Mouse (Mus musculus) layer of hippocampus, postnatal 36 days (tissue): ENCODE data around the gene Tmem132d. TPM values are rescaled to one million over a fixed set of nuclear protein-coding genes. Genes with fewer than 3 reads are reported as not detected.

Experiments
- DNase-seq, 2 experiments: peaks; one replicate each; pipeline ENCODE4 v3.0.0; 2022
- total RNA-seq, 2 experiments: library from RNA; stranded (reverse); gene quantifications; 2 replicates each; pipeline ENCODE4 v1.2.3; 2021

Gene Tmem132d
- total RNA-seq, 2 experiments from 2014 or later: 14.6 to 20.2 TPM

GRCm38 (mm10) chr5:127924106-127924505, 508.8 kb downstream of the Tmem132d start:
- no peak for DNase-seq

DNA sequence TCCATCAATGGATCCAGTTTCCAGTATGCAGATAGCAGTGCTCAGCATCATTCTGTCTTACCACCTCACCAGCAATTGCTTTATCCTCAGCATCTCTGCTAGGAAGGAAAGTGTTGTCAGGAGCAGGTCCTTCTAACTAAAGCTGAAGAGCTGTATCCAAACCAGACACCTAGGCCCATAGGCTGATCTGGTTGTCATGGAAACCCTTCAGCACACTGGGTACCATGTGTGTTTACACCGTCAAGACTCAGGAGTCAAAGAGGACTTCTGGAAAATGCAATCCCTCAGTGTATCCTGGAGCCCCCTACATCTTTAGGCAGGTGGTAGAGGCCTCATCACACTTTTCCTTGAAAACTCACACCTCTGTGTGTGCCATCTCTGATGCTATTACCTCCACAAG, 513.7 kb downstream of the Tmem132d start:
- DNase-seq: no peak

GRCm38 (mm10) chr5:127918376-127918775, 514.5 kb downstream of the Tmem132d start:
- no peak for DNase-seq

DNA sequence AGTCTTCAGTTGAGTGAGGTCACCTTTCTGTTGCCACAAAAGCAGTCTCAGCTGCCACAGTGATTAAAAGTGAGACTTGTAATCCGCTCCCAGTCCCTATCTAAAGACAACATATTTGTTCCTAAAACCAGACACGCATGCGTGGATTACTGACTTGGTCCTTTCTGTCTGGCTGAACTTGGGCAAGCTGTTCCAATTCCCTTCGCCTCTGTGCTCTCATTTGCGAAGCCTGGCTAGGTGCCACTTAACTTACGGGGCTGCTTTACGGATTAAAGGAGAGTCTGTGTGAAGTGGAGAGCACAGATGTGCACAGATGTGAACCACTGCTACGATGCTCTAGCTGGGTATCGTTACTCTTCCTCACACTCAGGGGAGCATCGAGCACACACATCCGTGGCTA, 518.7 kb downstream of the Tmem132d start:
- no peak for DNase-seq

DNA sequence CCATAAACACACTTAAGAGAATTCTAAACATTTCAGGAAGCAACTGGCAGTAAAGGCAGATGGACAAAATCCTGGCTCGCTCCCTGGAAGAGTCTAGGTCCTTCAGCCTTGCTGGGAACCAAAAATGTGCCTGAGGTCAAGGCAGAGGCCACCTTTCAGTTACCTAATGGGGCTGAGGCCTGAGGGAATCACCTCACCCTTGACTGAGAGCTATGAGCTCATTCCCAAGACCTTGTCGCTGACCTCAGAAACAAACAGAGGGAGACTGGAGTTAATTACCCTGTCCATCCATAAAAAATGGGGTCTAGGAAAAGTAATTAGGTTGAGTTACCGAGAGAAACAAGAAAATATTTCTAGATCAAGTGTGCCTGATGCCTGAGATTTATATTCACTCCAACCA, 521.3 kb downstream of the Tmem132d start:
- no peak for DNase-seq

GRCm38 (mm10) chr5:127910356-127910755, 522.5 kb downstream of the Tmem132d start:
- no peak for DNase-seq

DNA sequence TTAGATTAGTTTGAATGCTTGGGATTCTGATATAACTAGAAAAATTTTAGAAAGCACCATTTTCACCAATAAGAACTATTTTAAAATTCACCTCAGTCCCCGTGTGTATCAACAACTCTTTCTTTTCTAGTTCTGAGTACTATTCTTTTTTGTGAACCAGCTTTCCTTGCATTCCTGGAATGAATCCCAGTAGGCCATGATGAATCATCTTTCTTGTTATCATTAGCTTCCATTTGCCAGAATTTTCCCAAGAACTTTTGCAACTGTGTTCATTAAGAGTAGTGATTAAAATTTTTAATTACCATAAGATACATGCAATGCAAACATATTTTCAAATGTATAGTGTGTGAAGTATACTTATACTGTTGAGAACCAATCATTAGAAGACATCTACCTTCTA, 537.7 kb downstream of the Tmem132d start:
- no peak for DNase-seq

DNA sequence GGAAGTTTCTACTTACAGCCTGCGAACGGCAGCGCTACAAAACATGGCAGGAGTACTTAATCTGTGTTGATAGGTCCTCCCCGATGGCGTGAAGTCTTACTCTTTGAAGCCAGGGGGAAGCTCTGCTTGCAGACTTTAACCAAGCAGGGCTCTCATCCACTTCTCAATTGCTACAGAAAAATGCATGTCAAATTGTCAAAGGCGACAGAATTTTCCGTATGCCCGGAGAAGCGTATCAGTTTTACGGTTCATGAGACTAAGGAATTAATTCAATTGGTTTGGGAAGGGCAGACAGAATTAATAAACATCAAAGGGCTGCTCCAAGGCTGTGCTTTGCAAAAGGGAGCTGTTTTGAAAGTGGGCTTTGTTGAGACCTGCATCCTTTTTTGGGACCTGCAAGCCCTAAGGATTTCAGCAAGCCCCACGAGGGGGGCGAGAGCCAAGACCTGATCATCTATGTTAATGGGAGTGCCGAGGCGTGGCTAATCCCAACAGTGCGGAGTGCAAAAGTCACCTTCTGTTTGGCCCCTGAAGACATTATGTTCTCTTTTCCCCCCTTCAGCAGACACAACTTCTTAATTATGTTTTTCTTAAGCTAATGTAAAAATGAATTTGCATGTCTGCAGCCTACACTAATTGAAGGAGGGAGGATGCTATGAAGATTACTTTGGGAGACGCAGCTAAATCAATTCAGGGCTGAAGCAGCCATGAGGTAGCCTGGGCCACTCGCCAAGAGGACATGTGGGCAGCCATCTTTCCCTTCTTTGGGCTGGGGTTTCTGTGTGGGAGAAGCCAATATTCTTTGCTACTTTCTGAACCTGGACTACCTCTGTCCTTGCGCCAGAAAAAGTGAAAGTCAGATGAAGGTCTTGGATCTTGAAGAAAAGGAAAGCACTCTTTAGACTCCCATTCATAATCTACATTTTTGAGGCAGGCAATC, 547.0 kb downstream of the Tmem132d start:
- DNase-seq: peak in 1 of 2 experiments; percentile 2

- DNase-seq: no peak
Measured at GRCm38 (mm10) chr5:127883021-127883420, 549.9 kb downstream of the Tmem132d start.

DNA sequence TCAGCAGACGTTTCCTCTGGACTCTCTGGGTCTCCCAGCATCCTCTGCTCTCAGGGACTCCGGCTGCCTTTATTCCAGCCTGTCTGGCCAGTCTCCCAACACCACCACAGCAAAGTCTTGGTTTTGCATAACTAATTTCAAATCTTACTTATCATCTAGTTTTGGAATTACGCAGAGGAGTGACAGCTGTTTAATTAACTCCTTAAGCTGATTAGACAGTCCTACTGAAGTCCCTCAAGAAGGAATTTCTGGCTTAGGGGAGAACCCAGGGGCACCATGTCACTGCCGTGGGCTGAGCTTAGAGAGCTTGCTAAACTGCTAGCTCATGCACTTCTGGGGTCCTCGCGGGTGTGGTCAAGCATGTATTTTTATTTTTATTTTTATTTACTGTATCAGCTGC, 558.4 kb downstream of the Tmem132d start:
- DNase-seq: no peak

DNA sequence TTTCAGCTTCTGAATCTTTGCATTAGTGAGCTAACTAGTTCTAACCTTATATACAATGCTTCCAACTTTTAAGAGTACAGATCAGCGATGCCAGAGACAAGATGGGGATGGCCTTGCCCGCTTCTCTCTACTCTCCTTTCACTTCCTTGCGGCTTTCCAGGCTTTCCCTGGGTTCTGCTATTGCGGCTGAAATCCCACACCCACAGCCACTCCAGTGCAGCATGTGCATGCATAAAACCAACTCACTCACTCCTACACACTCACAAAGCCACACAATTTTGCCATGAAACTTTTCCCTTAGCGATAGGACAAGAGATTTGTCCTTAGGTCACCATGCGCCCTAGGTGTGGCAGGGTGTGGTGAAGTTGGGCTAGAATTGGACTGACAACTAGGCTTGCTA, 567.7 kb downstream of the Tmem132d start:
- DNase-seq: no peak

GRCm38 (mm10) chr5:127859719-127860118, 573.2 kb downstream of the Tmem132d start:
- DNase-seq: no peak

GRCm38 (mm10) chr5:127852305-127852704, 580.6 kb downstream of the Tmem132d start:
- DNase-seq: no peak

GRCm38 (mm10) chr5:127831791-127832190, 601.1 kb downstream of the Tmem132d start:
- DNase-seq: no peak

DNA sequence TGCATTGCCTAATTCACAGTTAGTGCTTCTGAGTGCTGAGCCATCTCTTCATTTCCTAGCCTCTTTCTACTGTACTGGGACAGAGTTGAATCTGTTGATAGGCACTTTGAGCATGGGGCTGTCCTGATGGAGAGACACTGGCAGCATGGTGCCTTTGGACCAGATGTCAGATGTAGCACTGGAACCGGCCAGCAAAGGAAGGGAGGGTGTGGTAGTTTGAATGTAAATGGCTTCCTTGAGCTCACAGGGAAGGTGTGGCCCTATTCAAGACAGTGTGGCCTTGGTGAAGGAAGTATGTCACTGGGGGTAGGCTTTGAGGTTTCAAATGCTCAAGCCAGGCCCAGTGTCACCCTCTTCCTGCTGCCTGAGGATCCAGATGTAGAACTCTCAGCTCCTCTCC, 602.0 kb downstream of the Tmem132d start:
- DNase-seq: no peak

DNA sequence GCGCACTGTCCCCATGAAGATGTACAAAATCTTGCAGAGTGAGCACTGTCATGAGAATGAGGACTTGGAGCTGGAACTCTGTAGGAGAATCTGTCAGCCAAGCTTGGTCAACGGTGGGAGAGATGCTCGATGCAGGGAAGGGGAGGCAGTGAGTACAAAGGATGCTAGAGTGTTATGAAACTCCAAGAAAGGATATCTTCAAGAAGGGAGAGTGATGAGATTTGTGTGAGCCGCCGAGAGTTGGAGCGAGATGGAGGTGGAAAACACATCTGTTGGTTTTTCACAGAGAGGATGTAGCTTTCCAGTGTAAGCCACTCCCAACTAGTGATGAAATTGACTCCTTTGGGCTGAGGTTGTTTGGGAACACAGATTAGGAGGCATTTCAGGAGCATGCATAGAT, 604.1 kb downstream of the Tmem132d start:
- DNase-seq: no peak

DNA sequence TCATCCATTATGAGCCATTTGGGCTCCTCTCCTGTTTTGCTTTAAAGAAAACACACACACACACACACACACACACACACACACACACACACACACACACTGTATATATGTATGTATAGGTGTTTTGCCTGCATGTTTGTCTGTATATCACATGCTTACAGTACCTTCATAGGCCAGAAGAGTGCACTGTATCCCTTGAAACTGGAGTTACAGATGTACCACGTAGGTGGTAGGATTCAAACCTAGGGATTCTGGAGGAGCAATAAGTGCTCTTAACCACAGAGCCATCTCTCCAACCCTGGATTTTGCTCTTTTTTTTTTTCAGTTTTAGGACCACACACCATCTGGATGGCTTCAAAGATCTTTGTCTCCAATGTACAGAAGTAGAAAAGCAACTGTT, 610.9 kb downstream of the Tmem132d start:
- no peak for DNase-seq

- DNase-seq: no peak
Measured at GRCm38 (mm10) chr5:127815292-127815691, 617.6 kb downstream of the Tmem132d start.

- DNase-seq: no peak
Measured at GRCm38 (mm10) chr5:127807419-127807818, 625.5 kb downstream of the Tmem132d start.

DNA sequence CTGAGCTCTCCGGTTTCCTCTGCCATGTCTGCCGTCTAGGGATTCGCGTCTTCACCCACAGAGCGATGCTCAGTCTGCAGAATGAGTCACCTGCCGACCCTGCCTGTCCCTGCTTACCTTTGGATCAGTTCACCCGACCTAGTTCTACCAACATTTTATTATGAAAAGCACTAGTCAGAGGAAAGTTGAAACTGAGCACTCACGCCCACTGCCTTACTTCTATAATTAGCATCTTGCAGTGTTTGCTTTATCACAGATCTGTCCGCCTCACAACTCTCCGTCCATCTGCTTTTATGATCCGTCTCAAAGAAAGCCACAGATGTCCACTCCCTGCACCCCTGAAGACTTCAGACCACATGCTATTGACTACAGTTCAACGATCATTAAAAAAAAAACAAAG, 626.0 kb downstream of the Tmem132d start:
- DNase-seq: no peak

DNA sequence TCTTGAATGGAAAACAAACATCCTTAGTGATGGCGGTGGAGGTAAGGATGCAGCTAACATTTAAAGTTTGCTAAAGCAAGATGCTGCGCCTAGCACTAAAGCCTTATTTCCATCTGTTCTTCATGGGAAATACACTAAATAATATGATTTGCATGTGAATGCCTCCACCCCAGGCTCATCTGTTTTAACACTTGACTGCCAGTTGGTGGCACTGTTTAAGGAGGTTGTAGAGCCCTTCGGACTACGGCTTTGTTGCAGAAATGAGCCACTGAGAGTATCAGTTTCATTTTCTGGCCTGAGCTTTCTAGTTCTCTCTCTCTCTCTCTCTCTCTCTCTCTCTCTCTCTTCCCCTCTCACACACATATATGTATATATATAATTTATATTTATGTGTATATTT, 632.0 kb downstream of the Tmem132d start:
- no peak for DNase-seq

DNA sequence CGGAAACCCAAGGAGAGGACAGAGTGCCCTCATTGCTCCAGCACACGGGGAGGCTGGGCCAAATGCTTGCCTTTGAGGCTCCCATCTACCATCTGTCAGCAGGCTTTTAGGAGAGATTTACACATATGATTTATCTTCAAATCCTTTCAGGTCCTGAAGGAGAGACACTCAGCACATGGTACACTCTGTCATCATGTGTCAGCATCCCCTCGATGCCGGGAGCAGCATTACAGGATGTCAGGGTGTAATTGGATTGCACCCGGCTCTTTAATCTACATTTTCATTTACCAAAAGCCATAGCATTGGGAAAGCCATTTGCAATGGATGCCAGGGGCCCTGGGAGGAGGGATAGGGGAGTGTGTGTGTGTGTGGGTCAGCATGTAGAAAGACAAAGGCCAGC, 651.7 kb downstream of the Tmem132d start:
- no peak for DNase-seq

DNA sequence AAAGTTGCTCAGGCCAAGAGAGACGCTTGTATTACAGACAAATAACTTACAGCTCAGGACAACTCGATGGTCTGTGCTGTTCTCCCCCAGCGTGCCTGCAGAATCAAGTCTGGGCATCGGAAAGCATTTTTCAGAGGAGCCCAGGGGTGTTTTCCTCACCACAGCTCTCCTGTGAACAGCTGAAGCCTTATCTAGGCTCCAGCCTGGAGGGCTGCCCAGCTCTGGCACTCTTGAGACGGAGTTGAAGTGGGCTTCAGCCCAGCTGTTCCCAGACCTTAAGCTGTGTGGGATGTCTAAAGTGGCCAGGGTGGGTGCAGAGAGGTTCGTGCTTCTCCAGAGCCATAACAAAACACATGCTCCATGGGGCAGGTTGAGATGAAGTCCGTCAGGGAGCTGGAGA, 657.1 kb downstream of the Tmem132d start:
- DNase-seq: no peak

DNA sequence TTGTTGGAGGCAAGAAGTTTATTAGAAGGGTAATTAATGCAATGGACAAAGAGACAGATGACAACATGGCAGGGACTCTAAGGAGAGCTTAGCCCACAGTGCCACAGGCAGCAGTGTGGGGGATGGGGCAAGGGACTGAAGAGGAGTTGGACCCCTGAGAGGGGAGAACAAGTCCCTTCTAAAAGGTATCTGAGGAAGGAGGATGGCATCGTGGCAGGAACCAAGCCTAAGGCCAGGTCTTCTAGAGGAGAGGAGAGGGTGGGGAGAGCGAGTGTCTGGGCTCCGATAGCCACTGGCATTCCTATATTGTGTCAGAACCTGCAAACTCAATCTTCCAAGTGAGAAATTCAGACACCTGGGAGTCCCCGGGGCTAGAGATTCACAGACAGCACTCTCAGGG, 674.3 kb downstream of the Tmem132d start:
- DNase-seq: no peak
